Mouse (Mus musculus): ENCODE results near the gene Arhgap20.

GRCm38 (mm10) chr9:51764921-51765416 lies at the start of gene Arhgap20:
- TF ChIP-seq CTCF (IDR thresholded peaks at IDR 0.05; ENCODE audit: control insufficient read depth, insufficient read depth, insufficient replicate concordance, low read depth, low read length), result no peak
- TF ChIP-seq POLR2A (IDR thresholded peaks at IDR 0.05; ENCODE audit: control insufficient read depth, low read depth, low read length), result peak; percentile 48

Measured in testis, adult 2 months (tissue).